Mouse (Mus musculus) hindbrain, embryonic 13.5 days (tissue): ENCODE results near the gene H3f3a. TPM values are rescaled to one million over a fixed set of nuclear protein-coding genes. Genes with fewer than 3 reads are reported as not detected.
A peak's percentile ranks its signal among the peaks of the same experiment; 100 is the strongest.

ENCODE experiments used
- ATAC-seq: fragments of 200-750 bp; cut with Nextera tagmentation; 2 replicates; pipeline ENCODE4 v1.8.0; 2017; ENCODE audit warnings: moderate TSS enrichment; ENCODE audit not compliant: low FRiP score
- H3K27ac ChIP-seq: fragments of 300-500 bp; sonication (generic); 2 replicates; pipeline ENCODE4 v1.5.1; 2015; ENCODE audit warnings: inconsistent platforms, mild to moderate bottlenecking, moderate library complexity
- H3K27me3 ChIP-seq: fragments of 300-500 bp; sonication (generic); 2 replicates; pipeline ENCODE4 v1.6.1; 2015; ENCODE audit warnings: mild to moderate bottlenecking, inconsistent platforms
- H3K36me3 ChIP-seq: fragments of 300-500 bp; sonication (generic); 2 replicates; pipeline ENCODE4 v1.6.1; 2015; ENCODE audit warnings: mild to moderate bottlenecking, inconsistent platforms
- H3K4me1 ChIP-seq: fragments of 300-500 bp; sonication (generic); replicated peaks from 2 replicates; pipeline ENCODE4 v1.6.1; 2015; ENCODE audit warnings: inconsistent platforms
- H3K4me2 ChIP-seq: fragments of 300-500 bp; sonication (generic); 2 replicates; pipeline ENCODE4 v1.6.1; 2015; ENCODE audit warnings: inconsistent platforms, mild to moderate bottlenecking, moderate library complexity
- H3K4me3 ChIP-seq: fragments of 300-500 bp; sonication (generic); 2 replicates; pipeline ENCODE4 v1.5.1; 2015; ENCODE audit warnings: mild to moderate bottlenecking, inconsistent platforms
- H3K9ac ChIP-seq: fragments of 300-500 bp; sonication (generic); 2 replicates; pipeline ENCODE4 v1.6.1; 2015; ENCODE audit warnings: mild to moderate bottlenecking, inconsistent platforms
- H3K9me3 ChIP-seq: fragments of 300-500 bp; sonication (generic); 2 replicates; pipeline ENCODE4 v1.6.1; 2016; ENCODE audit warnings: inconsistent platforms
- WGBS: fragments of 180-500 bp; shearing (Covaris S2); methylation state at CpG from one replicate; pipeline ENCODE4 v1.1.7; 2015; 5-methylcytosine and 5-hydroxymethylcytosine counted together
- polyA plus RNA-seq: library from polyadenylated mRNA; unstranded; fragments of >200 nt; fragmentation: Nextera tagmentation; extraction: Ambion mirVana; gene quantifications from 2 replicates; pipeline ENCODE4 v1.2.1, GENCODE M21; 2015

The H3f3a gene
- polyA plus RNA-seq, 1 experiment from 2014 or later, result 3,885 TPM

DNA sequence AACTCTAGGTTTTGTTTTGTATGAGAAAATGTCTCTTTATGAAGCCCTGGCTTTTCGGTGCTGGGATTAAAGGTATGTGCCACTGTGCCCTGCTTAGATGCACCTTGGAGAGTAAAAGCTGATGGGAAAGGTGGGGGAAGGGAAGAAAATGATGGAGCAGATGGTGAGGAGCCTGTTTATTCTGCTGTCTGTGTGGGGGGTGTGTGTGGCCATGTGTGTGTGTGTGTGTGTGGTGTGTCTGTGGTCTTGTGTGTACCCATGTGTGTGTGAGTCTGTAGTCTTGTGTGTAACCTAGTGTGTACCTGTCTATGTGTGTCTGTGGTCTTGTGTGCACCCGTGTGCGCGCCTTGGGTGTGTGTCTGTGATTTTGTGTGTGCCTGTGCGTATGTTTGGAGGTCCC, 15.1 kb downstream of the H3f3a start:
- Histone ChIP-seq H3K4me2 (no peak overlapping the region), H3K9me3 (no peaks in the 10 kb centered on the region), H3K27me3 (0 out of 2 replicates have a peak, but pooled peaks cover under 1% of the 10 kb centered on the region), H3K36me3 (peaks cover 30% of the 10 kb centered on the region), H3K9ac (no peak overlapping the region), H3K27ac (no peak overlapping the region), H3K4me3 (no peak overlapping the region), H3K4me1 (peaks cover 9% of the 10 kb centered on the region)
- WGBS, result 94% methylated on average over 5 of the region's 5 CpGs
- ATAC-seq, result no peak

DNA sequence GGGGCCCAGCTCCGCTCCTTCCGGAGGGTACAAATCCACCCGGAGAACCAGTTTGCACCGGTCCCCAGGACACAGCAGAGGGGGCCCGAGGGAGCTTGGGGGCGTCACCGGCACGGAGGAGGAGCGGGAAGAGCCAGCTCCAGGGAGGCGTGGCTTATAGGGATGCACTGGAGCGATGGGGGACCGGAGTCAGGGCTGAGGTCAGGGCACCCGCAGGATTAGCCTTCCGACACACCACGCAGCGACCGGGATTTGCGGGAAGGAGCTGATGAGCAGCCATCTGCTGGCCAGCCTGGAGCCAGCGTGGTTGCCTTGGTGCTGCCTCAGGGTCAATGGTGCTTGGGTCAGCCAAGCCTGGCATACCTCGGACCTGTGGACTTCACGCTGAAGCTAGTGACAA, 19.6 kb downstream of the H3f3a start:
- H3K27me3 ChIP-seq, result 0 out of 2 replicates have a peak, but pooled peaks cover 11% of the 10 kb centered on the region
- peak overlapping the region; percentile 36 for H3K4me3 ChIP-seq
- peak overlapping the region; percentile 63 for H3K4me2 ChIP-seq
- H3K4me1 ChIP-seq, result peaks cover 13% of the 10 kb centered on the region
- no peak overlapping the region for H3K27ac ChIP-seq
- 1% methylated on average over 21 of the region's 21 CpGs for WGBS
- H3K9me3 ChIP-seq, result no peaks in the 10 kb centered on the region
- peak; percentile 80 for ATAC-seq
- H3K36me3 ChIP-seq, result no peaks in the 10 kb centered on the region
- H3K9ac ChIP-seq, result peak overlapping the region; percentile 46

DNA sequence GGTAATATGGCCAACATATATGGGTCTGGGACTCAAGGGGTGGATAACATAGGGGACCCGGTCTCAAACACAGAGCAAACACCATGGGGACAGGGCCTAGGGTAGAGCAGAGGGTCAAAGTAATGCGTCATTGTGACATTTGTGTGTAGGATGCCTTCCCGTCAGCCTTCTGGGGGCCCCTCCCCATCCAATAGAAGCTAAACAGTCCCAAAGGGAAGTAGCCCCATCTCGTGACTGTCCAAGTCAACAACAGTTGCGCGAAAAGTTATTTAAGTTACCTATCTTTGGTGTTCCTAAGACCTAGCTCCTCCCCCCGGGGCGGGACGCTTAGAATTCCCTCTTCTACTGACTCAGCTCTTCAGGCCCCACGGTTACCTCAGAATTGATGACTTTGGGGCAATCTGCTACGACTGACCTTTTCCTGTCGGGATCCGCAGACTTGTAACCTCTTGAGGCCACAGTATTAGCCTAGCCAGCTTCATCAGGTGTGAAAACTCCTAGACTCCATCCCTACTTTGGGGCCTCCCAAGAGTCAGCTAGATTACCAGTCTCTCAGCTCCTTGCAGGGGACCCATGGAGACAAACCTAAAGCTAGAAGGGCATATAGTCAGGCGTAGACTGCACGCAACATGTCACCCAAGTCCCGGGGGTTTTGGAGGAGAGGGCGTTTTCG, 20.2 kb downstream of the H3f3a start:
- no peaks in the 10 kb centered on the region for H3K9me3 ChIP-seq
- ATAC-seq, result peak; percentile 37
- peak overlapping the region; percentile 36 for H3K4me3 ChIP-seq
- H3K4me2 ChIP-seq, result peak overlapping the region; percentile 63
- H3K9ac ChIP-seq, result peak overlapping the region; percentile 46
- no peaks in the 10 kb centered on the region for H3K36me3 ChIP-seq
- WGBS, result 12% methylated on average over 18 of the region's 18 CpGs
- no peak overlapping the region for H3K27ac ChIP-seq
- H3K4me1 ChIP-seq, result peaks cover 13% of the 10 kb centered on the region
- H3K27me3 ChIP-seq, result 0 out of 2 replicates have a peak, but pooled peaks cover 11% of the 10 kb centered on the region

DNA sequence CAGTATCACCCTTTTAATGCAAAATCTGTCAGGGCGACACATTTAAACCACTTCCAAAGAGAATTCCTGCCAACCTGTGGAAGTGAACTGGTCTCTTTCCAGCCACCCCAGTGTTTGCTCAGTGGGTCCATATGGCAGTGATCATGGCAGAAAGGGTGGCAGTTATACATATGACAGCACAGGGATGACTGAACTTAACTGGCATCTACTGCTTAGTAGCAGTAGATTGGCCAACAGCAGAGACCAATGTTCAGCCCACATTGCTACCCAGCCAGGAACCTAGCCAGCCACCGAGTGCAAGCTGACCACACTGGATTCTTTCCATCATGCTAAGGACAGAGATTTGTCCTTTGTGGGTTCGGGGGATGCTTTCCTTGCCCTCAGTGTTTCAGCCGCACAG, 20.9 kb downstream of the H3f3a start:
- H3K4me2 ChIP-seq, result no peak overlapping the region
- no peaks in the 10 kb centered on the region for H3K36me3 ChIP-seq
- 0 out of 2 replicates have a peak, but pooled peaks cover 11% of the 10 kb centered on the region for H3K27me3 ChIP-seq
- ATAC-seq, result no peak
- peaks cover 13% of the 10 kb centered on the region for H3K4me1 ChIP-seq
- no peak overlapping the region for H3K4me3 ChIP-seq
- 0 out of 2 replicates have a peak, but pooled peaks cover 3% of the 10 kb centered on the region for H3K9me3 ChIP-seq
- no peak overlapping the region for H3K27ac ChIP-seq
- 90% methylated on average over 4 of the region's 4 CpGs for WGBS
- no peak overlapping the region for H3K9ac ChIP-seq

DNA sequence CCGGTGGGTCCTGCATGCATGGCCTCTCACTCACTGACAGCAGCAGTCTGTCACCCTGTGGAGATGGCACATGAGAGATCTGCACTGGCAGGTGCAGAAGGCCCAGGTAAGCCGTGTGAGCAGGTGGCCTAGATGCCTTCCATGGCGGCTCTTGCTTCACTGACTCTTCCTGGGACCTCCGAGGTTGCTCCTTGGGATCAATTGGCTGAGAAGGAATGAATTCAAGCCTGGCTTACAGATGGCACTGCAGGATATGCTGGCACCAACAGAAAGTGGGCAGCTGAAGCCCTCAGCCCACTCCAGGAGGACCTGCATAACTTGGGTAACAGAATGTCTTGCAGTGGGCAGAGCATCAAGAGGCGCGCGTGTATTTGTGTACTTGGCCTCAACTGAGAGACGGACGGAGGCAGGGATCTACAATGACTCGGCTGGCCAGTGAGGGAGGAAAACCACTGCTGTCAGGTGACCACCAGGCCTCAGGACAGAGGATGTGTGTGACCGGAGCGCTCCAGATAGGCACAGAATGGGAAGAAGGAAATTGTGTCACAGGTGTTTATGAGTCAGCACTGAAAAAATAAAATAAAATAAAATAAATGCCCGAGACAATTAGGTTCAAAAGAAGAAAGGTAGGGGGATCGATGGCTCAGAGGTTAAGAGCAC, 21.8 kb downstream of the H3f3a start:
- Histone ChIP-seq H3K9ac (no peak overlapping the region), H3K27me3 (0 out of 2 replicates have a peak, but pooled peaks cover 11% of the 10 kb centered on the region), H3K9me3 (0 out of 2 replicates have a peak, but pooled peaks cover 3% of the 10 kb centered on the region), H3K4me1 (peaks cover 13% of the 10 kb centered on the region), H3K4me3 (no peak overlapping the region), H3K27ac (no peak overlapping the region), H3K36me3 (no peaks in the 10 kb centered on the region), H3K4me2 (no peak overlapping the region)
- 85% methylated on average over 14 of the region's 14 CpGs for WGBS
- no peak for ATAC-seq

DNA sequence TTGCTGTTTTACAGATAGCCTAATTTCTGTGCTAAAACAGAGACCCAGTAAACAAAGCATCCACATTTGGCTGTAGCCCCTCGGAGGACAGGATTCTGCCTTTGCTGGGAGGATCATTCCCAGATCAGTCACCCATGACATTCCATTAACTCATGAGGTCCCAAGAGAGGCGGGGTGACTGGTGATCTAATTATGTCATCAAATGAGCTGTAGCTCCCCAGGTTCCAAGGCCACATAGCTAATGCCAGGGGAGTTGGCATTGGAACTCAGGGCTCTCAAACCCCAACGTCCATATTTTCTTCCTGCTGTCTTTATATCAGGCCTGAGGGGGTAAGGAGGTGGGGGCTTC, 30.2 kb downstream of the H3f3a start:
- no peaks in the 10 kb centered on the region for H3K36me3 ChIP-seq
- H3K9me3 ChIP-seq, result 0 out of 2 replicates have a peak, but pooled peaks cover 3% of the 10 kb centered on the region
- no peak overlapping the region for H3K4me2 ChIP-seq
- H3K27ac ChIP-seq, result peak overlapping the region; percentile 56
- H3K4me1 ChIP-seq, result peaks cover 9% of the 10 kb centered on the region
- peaks cover 13% of the 10 kb centered on the region; the same call in 1 of the 2 replicates for H3K27me3 ChIP-seq
- 14% methylated on average over 3 of the region's 3 CpGs for WGBS
- no peak overlapping the region for H3K4me3 ChIP-seq
- 0 out of 2 replicates have a peak overlapping the region, but pooled peaks have one; percentile 10 for H3K9ac ChIP-seq
- peak; percentile 22; the same call in 1 of the 2 replicates for ATAC-seq

DNA sequence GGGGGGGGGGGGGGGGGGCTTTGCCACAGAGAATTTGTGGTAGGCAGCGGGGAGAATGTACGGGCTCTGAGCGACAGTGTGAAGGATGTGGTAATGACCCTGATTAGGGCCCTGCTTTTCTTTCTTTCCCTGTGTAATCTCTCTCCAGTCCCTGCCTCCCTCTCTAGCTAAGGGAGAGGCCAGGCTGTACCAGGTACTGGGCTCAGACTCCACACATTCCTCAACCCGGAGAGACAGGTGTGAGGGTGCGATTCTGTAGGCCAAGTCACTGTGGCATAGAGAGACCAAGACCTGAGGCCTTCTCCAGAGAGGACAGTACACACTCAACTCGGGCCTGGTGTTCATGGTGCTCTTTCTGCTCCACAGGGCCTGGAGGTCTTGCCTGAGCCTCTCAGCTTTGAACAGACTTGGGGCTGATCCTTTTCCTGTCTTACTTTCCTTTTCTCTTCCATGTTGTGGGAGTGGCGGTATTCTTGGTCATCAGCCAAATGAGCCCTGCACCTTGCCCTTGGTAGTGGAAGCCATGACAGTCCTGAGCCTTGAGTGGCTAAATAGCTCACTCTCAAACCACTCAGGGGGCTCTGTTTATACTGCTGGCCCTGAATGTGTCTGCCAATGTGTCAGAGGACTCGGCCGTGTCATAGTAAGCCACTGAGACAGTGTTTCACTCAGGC, 30.7 kb downstream of the H3f3a start:
- Histone ChIP-seq H3K4me2 (no peak overlapping the region), H3K4me3 (no peak overlapping the region), H3K36me3 (no peaks in the 10 kb centered on the region), H3K9me3 (0 out of 2 replicates have a peak, but pooled peaks cover 2% of the 10 kb centered on the region), H3K9ac (0 out of 2 replicates have a peak overlapping the region, but pooled peaks have one; percentile 10), H3K27me3 (peaks cover 13% of the 10 kb centered on the region; the same call in 1 of the 2 replicates), H3K4me1 (peaks cover 9% of the 10 kb centered on the region), H3K27ac (peak overlapping the region; percentile 56)
- WGBS, result 67% methylated on average over 9 of the region's 9 CpGs
- ATAC-seq, result no peak

DNA sequence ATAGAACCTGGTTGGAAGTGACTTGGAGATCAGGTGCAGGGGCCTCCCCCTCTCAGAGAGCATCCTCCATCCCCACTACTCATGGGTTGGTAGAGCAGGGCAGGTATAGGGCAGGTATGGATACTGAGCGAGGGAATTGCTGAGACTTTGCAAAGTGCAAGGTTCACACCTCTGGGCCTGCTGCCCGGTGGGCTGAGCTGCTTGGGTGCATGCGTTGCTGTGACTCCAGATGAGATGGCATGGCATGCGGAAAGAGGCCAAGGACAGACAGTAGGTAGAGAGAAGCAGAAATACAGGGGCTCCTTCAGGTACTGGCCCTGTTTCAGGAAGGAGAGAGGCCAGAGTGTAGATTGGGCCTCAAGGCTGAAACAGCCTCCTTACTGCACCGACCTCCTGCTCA, 32.5 kb downstream of the H3f3a start:
- H3K27ac ChIP-seq, result no peak overlapping the region
- H3K4me2 ChIP-seq, result no peak overlapping the region
- no peak overlapping the region for H3K9ac ChIP-seq
- no peak overlapping the region for H3K4me3 ChIP-seq
- no peak for ATAC-seq
- H3K36me3 ChIP-seq, result no peaks in the 10 kb centered on the region
- peaks cover 13% of the 10 kb centered on the region; the same call in 1 of the 2 replicates for H3K27me3 ChIP-seq
- 86% methylated on average over 5 of the region's 5 CpGs for WGBS
- H3K4me1 ChIP-seq, result peaks cover 20% of the 10 kb centered on the region
- no peaks in the 10 kb centered on the region for H3K9me3 ChIP-seq

DNA sequence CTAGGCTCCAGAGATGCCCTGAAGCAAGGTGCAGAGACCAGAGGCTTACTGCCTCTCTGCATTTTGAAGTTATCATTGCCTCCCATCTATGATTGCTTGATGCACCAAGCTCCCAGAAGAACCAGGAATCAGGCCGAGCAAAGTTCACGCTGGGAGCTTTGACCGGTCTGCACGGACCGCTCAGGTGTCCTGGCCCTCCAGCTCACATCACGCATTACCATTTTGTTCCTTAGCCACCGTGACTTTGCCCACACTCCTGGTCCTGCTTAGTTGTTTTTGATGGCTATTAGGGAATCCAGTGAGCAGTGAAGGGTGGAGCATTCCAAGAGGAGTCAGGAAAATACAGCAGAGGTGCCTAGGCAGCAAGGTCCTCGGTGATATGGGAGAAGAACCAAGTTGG, 33.5 kb downstream of the H3f3a start:
- ATAC-seq, result no peak
- Histone ChIP-seq H3K9ac (no peak overlapping the region), H3K27me3 (peaks cover 13% of the 10 kb centered on the region; the same call in 1 of the 2 replicates), H3K36me3 (no peaks in the 10 kb centered on the region), H3K27ac (no peak overlapping the region), H3K9me3 (no peaks in the 10 kb centered on the region), H3K4me3 (no peak overlapping the region), H3K4me1 (peaks cover 28% of the 10 kb centered on the region), H3K4me2 (no peak overlapping the region)
- 93% methylated on average over 8 of the region's 8 CpGs for WGBS

DNA sequence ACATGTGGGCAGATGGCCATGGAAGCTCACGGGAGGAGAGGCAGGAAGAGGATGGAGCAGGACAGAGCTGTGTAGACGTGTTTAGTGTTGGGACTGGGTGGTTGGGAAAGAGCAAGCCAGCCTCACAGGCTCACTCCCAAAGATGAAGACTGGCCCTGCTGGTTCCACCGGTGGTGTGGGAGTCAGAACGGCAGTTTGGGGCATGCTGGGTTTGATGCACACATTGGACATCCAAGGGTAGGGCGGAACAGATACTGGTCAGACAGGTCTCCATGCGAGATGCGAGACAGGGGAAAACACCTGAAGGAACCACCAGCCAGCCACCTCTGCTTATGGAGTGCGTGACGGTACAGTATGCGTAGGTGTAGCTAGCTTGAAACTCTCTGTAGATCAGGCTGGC, 34.8 kb downstream of the H3f3a start:
- H3K9ac ChIP-seq, result no peak overlapping the region
- peaks cover 13% of the 10 kb centered on the region; the same call in 1 of the 2 replicates for H3K27me3 ChIP-seq
- no peaks in the 10 kb centered on the region for H3K36me3 ChIP-seq
- WGBS, result 83% methylated on average over 10 of the region's 10 CpGs
- H3K9me3 ChIP-seq, result no peaks in the 10 kb centered on the region
- H3K4me3 ChIP-seq, result peak overlapping the region; percentile 68
- H3K4me1 ChIP-seq, result peaks cover 28% of the 10 kb centered on the region
- H3K4me2 ChIP-seq, result peak overlapping the region; percentile 95; the same call in 1 of the 2 replicates
- H3K27ac ChIP-seq, result no peak overlapping the region
- ATAC-seq, result no peak

DNA sequence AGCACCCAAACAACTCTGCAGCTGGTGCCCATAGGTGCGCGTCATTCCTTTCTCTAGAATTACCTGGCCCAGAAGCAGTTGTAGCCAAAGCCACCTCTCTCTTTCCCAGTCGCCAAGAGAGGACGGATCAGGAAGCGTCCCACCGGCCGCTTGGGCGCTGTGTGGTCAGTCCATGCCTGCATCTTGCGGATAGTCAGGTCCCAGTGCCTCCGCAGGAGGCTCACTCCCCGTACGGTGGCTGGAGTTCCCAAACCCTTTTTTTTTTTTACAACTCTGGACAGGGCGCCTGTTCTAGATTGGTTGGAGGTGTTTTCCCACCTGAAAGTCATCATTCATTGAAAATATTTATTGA, 35.4 kb downstream of the H3f3a start:
- H3K36me3 ChIP-seq, result no peaks in the 10 kb centered on the region
- WGBS, result 1% methylated on average over 13 of the region's 13 CpGs
- ATAC-seq, result peak; percentile 38
- peak overlapping the region; percentile 95 for H3K4me2 ChIP-seq
- peaks cover 13% of the 10 kb centered on the region; the same call in 1 of the 2 replicates for H3K27me3 ChIP-seq
- peak overlapping the region; percentile 86 for H3K9ac ChIP-seq
- H3K4me3 ChIP-seq, result peak overlapping the region; percentile 68
- peak overlapping the region; percentile 91; the same call in 1 of the 2 replicates for H3K27ac ChIP-seq
- H3K4me1 ChIP-seq, result peaks cover 23% of the 10 kb centered on the region
- H3K9me3 ChIP-seq, result no peaks in the 10 kb centered on the region
